Mouse (Mus musculus): ENCODE data around the gene Tlr4.

DNA sequence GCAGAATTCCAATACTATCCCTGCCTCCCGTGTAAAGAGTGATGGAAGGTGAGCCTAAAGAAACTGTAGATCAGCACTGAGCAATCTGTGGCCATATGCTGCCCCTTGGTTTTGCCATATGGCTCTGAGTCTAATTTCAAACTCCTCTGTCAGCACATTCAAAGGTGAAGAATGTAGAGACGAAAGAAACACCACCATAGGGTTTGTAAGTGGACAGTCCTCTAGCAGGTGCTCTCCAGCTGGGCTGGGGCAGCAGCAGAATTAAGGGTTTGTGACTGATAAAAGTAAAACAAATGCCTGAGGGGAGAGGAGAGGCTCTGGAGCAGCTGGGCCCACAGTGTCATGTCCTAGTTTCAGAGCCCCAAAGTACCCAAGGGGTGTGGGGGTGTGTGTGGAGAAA, 6.2 kb upstream of the Tlr4 start:
- no peak for TF ChIP-seq CTCF (IDR thresholded peaks at IDR 0.05; ENCODE audit: low read depth)
- TF ChIP-seq EP300 (optimal IDR thresholded peaks at IDR 0.05), result no peak

Measured in stomach, postnatal 0 days (tissue).